Mouse (Mus musculus) MEL (cell line): ENCODE data around the gene Pde8b.

Experiments
- CTCF ChIP-seq, 3 experiments: IDR thresholded peaks in 2 of 3; conservative IDR thresholded peaks in 1 of 3; 2 replicates each; pipeline ENCODE4 v1.5.1; 2011 to 2012; ENCODE audit warnings: low read length in 3 of 3, low read depth in 2 of 3, mild to moderate bottlenecking in 2 of 3, improper control_type of control experiment in 1 of 3, inconsistent platforms in 1 of 3, mixed read lengths in 1 of 3, moderate library complexity in 1 of 3; ENCODE audit not compliant: control insufficient read depth in 1 of 3, insufficient read depth in 1 of 3, poor library complexity in 1 of 3, severe bottlenecking in 1 of 3
- ELF1 ChIP-seq: IDR thresholded peaks from 2 replicates; pipeline ENCODE4 v1.6.1; 2014; ENCODE audit warnings: low read depth, mild to moderate bottlenecking, inconsistent platforms, low read length, improper control_type of control experiment, moderate library complexity
- MEF2A ChIP-seq: IDR thresholded peaks from 2 replicates; pipeline ENCODE4 v1.6.1; 2014; ENCODE audit warnings: low read depth, mild to moderate bottlenecking, inconsistent platforms, low read length, improper control_type of control experiment; ENCODE audit not compliant: poor library complexity, insufficient replicate concordance, severe bottlenecking; ENCODE audit errors: extremely low read depth
- POLR2A ChIP-seq, 2 experiments: IDR thresholded peaks; 2 replicates each; pipeline ENCODE4 v1.6.1; 2011 to 2012; ENCODE audit warnings: low read length in 2 of 2, mild to moderate bottlenecking in 2 of 2, control low read depth in 1 of 2, improper control_type of control experiment in 1 of 2, low read depth in 1 of 2, moderate library complexity in 1 of 2; ENCODE audit not compliant: control insufficient read depth in 1 of 2, insufficient read depth in 1 of 2, poor library complexity in 1 of 2
- UBTF ChIP-seq: IDR thresholded peaks from 2 replicates; pipeline ENCODE4 v1.6.1; 2012; ENCODE audit warnings: low read depth, mild to moderate bottlenecking, inconsistent platforms, low read length, improper control_type of control experiment, moderate library complexity, borderline replicate concordance; ENCODE audit not compliant: insufficient read depth

DNA sequence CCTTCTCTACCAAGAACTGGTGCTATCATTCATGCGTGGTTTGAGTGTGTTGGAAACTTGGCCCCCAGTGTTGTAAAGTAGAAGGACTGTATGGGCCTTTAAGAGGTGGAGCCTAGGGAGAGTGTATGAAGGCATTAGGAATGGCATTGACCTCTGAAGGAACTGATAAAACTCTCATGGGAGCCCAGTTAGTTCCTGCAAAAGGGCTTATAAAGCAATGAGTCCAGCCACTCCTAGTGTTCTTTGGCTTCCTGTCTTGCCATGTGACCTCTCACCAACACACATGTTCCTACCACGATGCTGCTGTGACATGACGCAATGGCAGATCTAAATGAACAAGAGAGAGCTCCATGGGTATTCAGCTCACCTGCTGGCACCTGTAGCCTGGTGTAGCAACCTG, 4.9 kb upstream of the Pde8b start:
- TF ChIP-seq CTCF (IDR thresholded peaks at IDR 0.05 in 2 of 3, conservative IDR thresholded peaks at IDR 0.05 in 1 of 3; ENCODE audit: control insufficient read depth in 1 of 3, insufficient read depth in 1 of 3, low read depth in 2 of 3, low read length in 3 of 3, poor library complexity in 1 of 3, severe bottlenecking in 1 of 3): no peak
- TF ChIP-seq UBTF: no peak
- TF ChIP-seq MEF2A: no peak
- no peak for TF ChIP-seq ELF1
- TF ChIP-seq POLR2A (IDR thresholded peaks at IDR 0.05; ENCODE audit: control insufficient read depth in 1 of 2, insufficient read depth in 1 of 2, low read depth in 1 of 2, low read length in 2 of 2, poor library complexity in 1 of 2): no peak
